Mouse (Mus musculus) CH12.LX (cell line): ENCODE measurements around the gene Cyp2c23. TPM values are rescaled to one million over a fixed set of nuclear protein-coding genes. Genes with fewer than 3 reads are reported as not detected.

ENCODE experiments used
- DNase-seq: peaks from one replicate; pipeline ENCODE4 v3.0.0-alpha.2; 2013; ENCODE audit errors: extremely low read depth
- H3K27ac ChIP-seq: 2 replicates; pipeline ENCODE4 v1.5.1; 2012; ENCODE audit warnings: low read depth, mild to moderate bottlenecking, control low read depth, moderate library complexity; ENCODE audit not compliant: insufficient read depth
- H3K27me3 ChIP-seq: replicated peaks from 2 replicates; pipeline ENCODE3; 2012; ENCODE audit warnings: inconsistent platforms
- H3K36me3 ChIP-seq, 2 experiments: replicated peaks in 1 of 2; 2 replicates each; pipeline versions ENCODE3 to v1.6.1; 2012; ENCODE audit warnings: inconsistent platforms in 1 of 2, low read length in 1 of 2, mild to moderate bottlenecking in 1 of 2, mixed read lengths in 1 of 2, moderate library complexity in 1 of 2; ENCODE audit not compliant: control insufficient read depth in 1 of 2, insufficient read depth in 1 of 2
- H3K4me1 ChIP-seq, 2 experiments: 2 replicates each; pipeline ENCODE4 v1.6.1; 2012; ENCODE audit warnings: inconsistent platforms in 1 of 2, moderate library complexity in 1 of 2; ENCODE audit not compliant: insufficient read depth in 2 of 2, control insufficient read depth in 1 of 2
- H3K4me2 ChIP-seq: 2 replicates; pipeline ENCODE4 v1.6.1; 2012; ENCODE audit warnings: low read depth, mild to moderate bottlenecking, control low read depth; ENCODE audit not compliant: poor library complexity, insufficient read depth, severe bottlenecking
- H3K4me3 ChIP-seq, 3 experiments: fragments of 150-350 bp in 1 of 3; sonication (generic) in 1 of 3; replicated peaks in 1 of 3; 2 replicates each; pipeline versions ENCODE3 to v1.5.1; 2011 to 2012; ENCODE audit warnings: low read depth in 2 of 3, low read length in 2 of 3, mild to moderate bottlenecking in 2 of 3, moderate library complexity in 2 of 3, control low read depth in 1 of 3, improper control_type of control experiment in 1 of 3, inconsistent platforms in 1 of 3, mixed read lengths in 1 of 3; ENCODE audit not compliant: poor library complexity in 1 of 3
- H3K79me2 ChIP-seq: replicated peaks from 2 replicates; pipeline ENCODE4 v1.6.1; 2012; ENCODE audit warnings: mild to moderate bottlenecking, moderate library complexity; ENCODE audit not compliant: control insufficient read depth, poor library complexity, insufficient read depth, severe bottlenecking; ENCODE audit errors: extremely low read depth
- H3K9ac ChIP-seq: 2 replicates; pipeline ENCODE4 v1.6.1; 2012; ENCODE audit warnings: low read depth, mild to moderate bottlenecking, control low read depth, moderate library complexity; ENCODE audit not compliant: insufficient read depth
- H3K9me3 ChIP-seq: replicated peaks from 2 replicates; pipeline ENCODE3; 2012; ENCODE audit warnings: low read length, inconsistent platforms, mixed read lengths
- BHLHE40 ChIP-seq: IDR thresholded peaks from 2 replicates; pipeline ENCODE4 v1.6.1; 2011; ENCODE audit warnings: mild to moderate bottlenecking, low read depth, low read length, improper control_type of control experiment
- CHD1 ChIP-seq: IDR thresholded peaks from 2 replicates; pipeline ENCODE4 v1.6.1; 2012; ENCODE audit warnings: low read depth, low read length, improper control_type of control experiment, inconsistent platforms
- CTCF ChIP-seq, 2 experiments: IDR thresholded peaks in 1 of 2; conservative IDR thresholded peaks in 1 of 2; 2 replicates each; pipeline ENCODE4 v1.5.1; 2011 to 2012; ENCODE audit warnings: low read depth in 2 of 2, low read length in 2 of 2, improper control_type of control experiment in 1 of 2, inconsistent platforms in 1 of 2, mild to moderate bottlenecking in 1 of 2, moderate library complexity in 1 of 2
- E2F4 ChIP-seq: IDR thresholded peaks from 2 replicates; pipeline ENCODE4 v1.6.1; 2011; ENCODE audit warnings: low read depth, low read length, improper control_type of control experiment; ENCODE audit not compliant: insufficient replicate concordance
- ELF1 ChIP-seq: IDR thresholded peaks from 2 replicates; pipeline ENCODE4 v1.6.1; 2014; ENCODE audit warnings: low read depth, mild to moderate bottlenecking, inconsistent platforms, low read length, improper control_type of control experiment
- IRF4 ChIP-seq: IDR thresholded peaks from 2 replicates; pipeline ENCODE4 v1.6.1; 2014; ENCODE audit warnings: low read depth, mild to moderate bottlenecking, inconsistent platforms, low read length, improper control_type of control experiment
- MAFK ChIP-seq: IDR thresholded peaks from 2 replicates; pipeline ENCODE4 v1.6.1; 2011; ENCODE audit warnings: low read length, improper control_type of control experiment; ENCODE audit not compliant: insufficient replicate concordance
- MAX ChIP-seq: IDR thresholded peaks from 2 replicates; pipeline ENCODE4 v1.6.1; 2011; ENCODE audit warnings: low read length, improper control_type of control experiment
- MEF2A ChIP-seq: IDR thresholded peaks from 2 replicates; pipeline ENCODE4 v1.6.1; 2014; ENCODE audit warnings: low read depth, mild to moderate bottlenecking, inconsistent platforms, low read length, improper control_type of control experiment, borderline replicate concordance
- MXI1 ChIP-seq: IDR thresholded peaks from 2 replicates; pipeline ENCODE4 v1.6.1; 2011; ENCODE audit warnings: mild to moderate bottlenecking, low read depth, low read length, improper control_type of control experiment
- NELFE ChIP-seq: IDR thresholded peaks from 2 replicates; pipeline ENCODE4 v1.6.1; 2011; ENCODE audit warnings: low read depth, low read length, improper control_type of control experiment
- PAX5 ChIP-seq: IDR thresholded peaks from 2 replicates; pipeline ENCODE4 v1.6.1; 2012; ENCODE audit warnings: low read length, inconsistent platforms, mixed read lengths
- RAD21 ChIP-seq: IDR thresholded peaks from 2 replicates; pipeline ENCODE4 v1.6.1; 2011; ENCODE audit warnings: low read depth, mild to moderate bottlenecking, low read length, improper control_type of control experiment, moderate library complexity
- RCOR1 ChIP-seq: conservative IDR thresholded peaks from 2 replicates; pipeline ENCODE4 v1.6.1; 2012; ENCODE audit warnings: low read depth, mild to moderate bottlenecking, inconsistent platforms, low read length, improper control_type of control experiment
- SIN3A ChIP-seq: IDR thresholded peaks from 2 replicates; pipeline ENCODE4 v1.6.1; 2012; ENCODE audit warnings: low read length, improper control_type of control experiment, inconsistent platforms
- TBP ChIP-seq: conservative IDR thresholded peaks from 2 replicates; pipeline ENCODE4 v1.6.1; 2011; ENCODE audit warnings: low read depth, low read length, improper control_type of control experiment
- ZC3H11A ChIP-seq: IDR thresholded peaks from 2 replicates; pipeline ENCODE4 v1.6.1; 2012; ENCODE audit warnings: low read depth, mild to moderate bottlenecking, inconsistent platforms, low read length, improper control_type of control experiment
- ZKSCAN1 ChIP-seq: IDR thresholded peaks from 2 replicates; pipeline ENCODE4 v1.6.1; 2012; ENCODE audit warnings: low read depth, inconsistent platforms, low read length, improper control_type of control experiment, borderline replicate concordance
- ZMIZ1 ChIP-seq: IDR thresholded peaks from 2 replicates; pipeline ENCODE4 v1.6.1; 2012; ENCODE audit warnings: low read depth, mild to moderate bottlenecking, inconsistent platforms, low read length, improper control_type of control experiment
- dilution Hi-C: fragments of 300-500 bp; cut with MboI; formaldehyde crosslinking; loops from 2 replicates; pipeline ENCODE4 v1.14.3; 2020; ENCODE audit warnings: low sequenced_read_pairs; ENCODE audit not compliant: extremely low pct_unique_long_range_greater_than_20kb, extremely low pct_ligation_motif_present
- in situ Hi-C: fragments of 300-500 bp; cut with MboI; formaldehyde crosslinking; loops from 3 replicates; pipeline ENCODE4 v1.14.3; 2019; ENCODE audit warnings: low sequenced_read_pairs, low pct_ligation_motif_present, low pct_unique_long_range_greater_than_20kb, mixed read lengths
- polyA plus RNA-seq: library from polyadenylated mRNA; unstranded; fragments of >175 nt; gene quantifications from 2 replicates; pipeline ENCODE4 v1.2.1, GENCODE M21; 2012; ENCODE audit warnings: low read depth; ENCODE audit not compliant: insufficient read length
- total RNA-seq, 2 experiments: library from RNA; depleted of rRNA; stranded (reverse); fragments of 300-350 nt in 1 of 2; fragments of >200 nt in 1 of 2; gene quantifications; 2 replicates each; pipeline ENCODE4 v1.2.3; 2012 to 2014

The Cyp2c23 gene
- total and polyA plus RNA-seq, 3 experiments: 0.11 to 0.13 TPM; not detected in 1

DNA sequence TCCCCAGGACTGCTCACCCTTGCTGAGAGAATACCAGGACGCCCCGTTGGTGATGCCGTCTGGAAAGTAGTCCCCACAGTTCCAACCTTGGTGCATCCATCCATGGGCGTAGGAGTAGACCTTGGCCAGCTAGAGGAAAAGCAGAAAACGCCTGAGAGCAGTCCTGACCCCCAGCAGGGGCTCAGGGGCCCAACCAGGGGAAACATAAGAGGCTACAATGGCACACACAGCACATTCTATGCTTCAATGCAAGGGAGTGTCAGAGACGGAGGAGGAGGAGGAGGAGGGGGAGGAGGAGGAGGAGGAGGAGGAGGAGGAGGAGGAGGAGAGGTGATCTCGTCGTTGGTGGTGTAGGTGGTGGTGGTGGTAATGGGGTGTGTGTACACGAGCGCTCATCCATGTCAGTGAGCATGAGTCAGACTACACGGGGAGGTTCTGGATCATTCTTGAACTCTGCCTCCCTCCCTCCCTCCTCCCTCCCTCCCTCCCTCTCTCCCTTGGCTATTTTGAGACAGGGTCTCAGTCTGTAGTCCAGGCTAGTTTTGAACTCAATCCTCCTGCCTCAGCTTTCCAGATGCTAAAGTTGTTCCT lies 60.5 kb downstream of the Cyp2c23 start:
- Histone ChIP-seq H3K4me2 (no peak overlapping the region), H3K9ac (no peak overlapping the region), H3K27me3 (no peaks in the 10 kb centered on the region), H3K4me1 (peaks cover 3 to 25% of the 10 kb centered on the region in 2 experiments; a peak in 3 of 4 replicates), H3K36me3 (no peaks in the 10 kb centered on the region), H3K27ac (no peak overlapping the region), H3K9me3 (no peaks in the 10 kb centered on the region), H3K79me2 (no peaks in the 10 kb centered on the region), H3K4me3 (no peak overlapping the region)
- DNase-seq: no peak
- TF ChIP-seq RAD21 (no peak), ELF1 (no peak), IRF4 (no peak), ZC3H11A (no peak), CTCF (conservative IDR thresholded peaks at IDR 0.05 in 1 of 2, IDR thresholded peaks at IDR 0.05 in 1 of 2; ENCODE audit: low read depth in 2 of 2, low read length in 2 of 2) (no peak), PAX5 (no peak), ZMIZ1 (no peak), RCOR1 (no peak), TBP (no peak), MEF2A (no peak), NELFE (no peak), ZKSCAN1 (no peak), BHLHE40 (no peak)
- in situ Hi-C loops (no loop called here), dilution Hi-C loops (no loop called here)

DNA sequence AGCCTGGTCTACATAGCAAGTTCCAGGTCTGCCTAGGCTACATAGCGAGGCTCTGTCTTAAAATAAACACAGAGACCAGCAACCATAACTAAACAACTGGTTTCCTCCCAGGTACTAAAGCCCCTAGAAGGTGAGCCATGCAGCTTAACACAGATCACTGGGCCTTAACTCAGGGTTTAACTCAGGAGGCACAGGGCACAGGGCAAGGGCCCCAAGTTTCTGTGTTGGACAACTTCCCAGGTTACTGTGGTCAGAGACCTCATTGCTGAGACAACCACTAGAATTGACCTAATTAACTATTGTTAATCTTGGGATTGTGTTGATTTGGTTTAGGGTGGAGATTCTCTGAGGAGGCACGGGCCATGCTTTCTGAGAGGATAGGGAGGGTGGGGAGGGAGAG lies 62.5 kb downstream of the Cyp2c23 start:
- Histone ChIP-seq H3K27me3 (no peaks in the 10 kb centered on the region), H3K79me2 (no peaks in the 10 kb centered on the region), H3K27ac (no peak overlapping the region), H3K4me2 (no peak overlapping the region), H3K4me1 (peaks cover 4 to 23% of the 10 kb centered on the region in 2 experiments; a peak in 3 of 4 replicates), H3K4me3 (no peak overlapping the region), H3K9me3 (no peaks in the 10 kb centered on the region), H3K36me3 (no peaks in the 10 kb centered on the region), H3K9ac (no peak overlapping the region)
- TF ChIP-seq MAX (no peak), MAFK (no peak), E2F4 (no peak), CHD1 (no peak), SIN3A (no peak), MXI1 (no peak), TBP (no peak)
- dilution Hi-C loops: no loop called here
- in situ Hi-C loops: no loop called here
- DNase-seq: no peak
